Mouse (Mus musculus): ENCODE measurements around the gene Cygb. TPM values are rescaled to one million over a fixed set of nuclear protein-coding genes. Genes with fewer than 3 reads are reported as not detected.
A peak's percentile ranks its signal among the peaks of the same experiment; 100 is the strongest.

The Cygb gene
- polyA plus RNA-seq, 1 experiment from 2014 or later: 2.6 TPM

DNA sequence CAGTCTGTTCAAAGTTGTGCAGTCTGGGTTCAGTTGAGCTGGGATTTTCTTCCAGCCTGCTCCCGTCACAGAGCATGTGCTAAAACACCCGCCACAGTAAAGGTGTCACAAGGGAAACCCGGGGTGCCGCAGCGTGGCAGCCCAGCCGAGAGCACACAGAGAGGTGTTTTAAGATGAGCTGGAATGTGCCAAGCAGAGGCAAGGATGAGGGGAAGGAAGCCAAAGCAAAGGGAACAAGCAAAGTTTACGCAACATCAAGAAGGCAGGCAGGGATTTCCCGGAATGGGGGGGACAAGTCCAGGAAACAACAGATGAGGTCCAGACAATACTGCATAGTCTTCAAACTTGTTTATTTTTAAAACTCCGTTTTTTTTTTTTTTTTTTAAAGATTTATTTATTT is 12.5 kb upstream of the Cygb start:
- WGBS: 47% methylated on average over 9 of the region's 9 CpGs
- Histone ChIP-seq H3K4me1 (peaks cover 56% of the 10 kb centered on the region), H3K27ac (replicated peaks) (no peak overlapping the region)

GRCm38 (mm10) chr11:116665289-116665688 is 11.2 kb upstream of the Cygb start:
- Histone ChIP-seq H3K4me2 (no peak overlapping the region), H3K27me3 (replicated peaks) (peaks cover 53% of the 10 kb centered on the region), H3K27ac (replicated peaks) (no peak overlapping the region), H3K9me3 (no peaks in the 10 kb centered on the region), H3K4me3 (no peak overlapping the region), H3K4me1 (peaks cover 59% of the 10 kb centered on the region), H3K36me3 (no peaks in the 10 kb centered on the region), H3K9ac (no peak overlapping the region)
- no peak for ATAC-seq (ENCODE audit: extremely low read depth, insufficient number of reproducible peaks, low FRiP score, low TSS enrichment)
- WGBS: 63% methylated on average over 10 of the region's 10 CpGs

More for the DNA sequence above, 12.5 kb upstream of the Cygb start:
- H3K27me3 ChIP-seq (replicated peaks): peaks cover 47% of the 10 kb centered on the region
- no peak overlapping the region for H3K4me3 ChIP-seq
- ATAC-seq (ENCODE audit: extremely low read depth, insufficient number of reproducible peaks, low FRiP score, low TSS enrichment): no peak
- H3K36me3 ChIP-seq: no peaks in the 10 kb centered on the region
- no peaks in the 10 kb centered on the region for H3K9me3 ChIP-seq
- no peak overlapping the region for H3K9ac ChIP-seq
- H3K4me2 ChIP-seq: no peak overlapping the region

DNA sequence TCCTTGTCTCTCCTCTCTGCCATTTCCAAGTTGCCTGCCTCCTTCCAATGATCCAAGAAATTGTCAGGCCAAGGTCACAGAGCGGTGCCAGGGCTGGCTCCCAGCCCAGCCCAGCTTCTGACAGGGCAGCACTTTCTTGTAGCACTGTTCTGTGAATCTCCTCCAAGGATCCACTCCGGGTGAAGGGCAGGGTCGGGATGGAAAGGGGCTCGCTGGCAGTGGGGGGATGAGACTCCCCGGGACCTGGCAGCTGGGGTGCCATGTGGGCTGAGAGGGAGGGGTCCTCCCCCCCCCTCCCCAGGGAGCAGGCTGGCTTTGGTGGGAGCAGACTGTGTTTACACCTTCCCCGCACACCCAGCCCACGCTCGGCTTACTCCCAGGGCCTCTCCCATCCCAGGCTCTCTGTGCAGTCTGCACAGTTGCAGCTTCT is 7.8 kb upstream of the Cygb start:
- WGBS: 47% methylated on average over 8 of the region's 8 CpGs
- Histone ChIP-seq H3K9ac (peak overlapping the region; percentile 62), H3K27ac (replicated peaks) (no peak overlapping the region)

DNA sequence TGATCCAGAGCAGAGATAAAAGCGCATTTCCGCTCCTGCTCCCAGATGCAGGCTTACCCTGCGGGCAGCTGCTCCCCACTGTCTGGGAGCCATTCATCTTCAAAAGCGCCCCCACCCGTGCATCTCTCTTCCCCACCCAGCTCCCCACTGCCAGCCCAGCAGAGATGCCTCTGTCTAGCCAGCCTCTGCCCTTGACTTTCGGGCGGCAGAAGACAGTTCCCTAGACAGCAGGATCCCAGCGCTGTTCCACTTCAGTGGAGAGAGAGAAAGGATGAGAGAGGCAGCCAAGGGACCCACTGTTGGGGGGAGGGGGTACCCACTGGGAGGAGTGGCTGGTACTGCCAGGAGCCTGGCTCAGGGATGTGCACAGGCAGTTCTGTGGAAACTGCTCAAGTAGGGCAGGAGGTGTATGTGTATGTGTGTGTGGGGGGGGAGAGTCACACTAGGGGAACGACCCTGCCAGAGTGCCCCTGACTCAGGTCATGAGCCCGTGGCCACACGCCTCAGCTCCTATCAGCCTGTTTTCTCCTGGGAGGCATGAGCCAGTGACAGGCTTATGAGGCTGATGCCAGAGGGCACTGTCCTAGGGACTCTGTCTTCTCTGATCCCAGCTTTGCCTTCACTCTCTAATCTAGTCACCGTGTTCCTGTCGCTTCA is 7.3 kb upstream of the Cygb start:
- H3K36me3 ChIP-seq: no peaks in the 10 kb centered on the region
- no peak overlapping the region for H3K27ac ChIP-seq (replicated peaks)
- WGBS: 28% methylated on average over 13 of the region's 13 CpGs
- peak overlapping the region; percentile 62 for H3K9ac ChIP-seq
- peaks cover 39% of the 10 kb centered on the region for H3K27me3 ChIP-seq (replicated peaks)
- no peaks in the 10 kb centered on the region for H3K9me3 ChIP-seq
- peaks cover 72% of the 10 kb centered on the region for H3K4me1 ChIP-seq
- ATAC-seq (ENCODE audit: extremely low read depth, insufficient number of reproducible peaks, low FRiP score, low TSS enrichment): no peak
- peak overlapping the region; percentile 3; the same call in 1 of the 2 replicates for H3K4me2 ChIP-seq
- no peak overlapping the region for H3K4me3 ChIP-seq

More for the DNA sequence above, 7.8 kb upstream of the Cygb start:
- Histone ChIP-seq H3K36me3 (no peaks in the 10 kb centered on the region), H3K4me3 (no peak overlapping the region), H3K4me2 (0 out of 2 replicates have a peak overlapping the region, but pooled peaks have one; percentile 3), H3K9me3 (no peaks in the 10 kb centered on the region), H3K4me1 (peaks cover 66% of the 10 kb centered on the region), H3K27me3 (replicated peaks) (peaks cover 39% of the 10 kb centered on the region)
- no peak for ATAC-seq (ENCODE audit: extremely low read depth, insufficient number of reproducible peaks, low FRiP score, low TSS enrichment)

DNA sequence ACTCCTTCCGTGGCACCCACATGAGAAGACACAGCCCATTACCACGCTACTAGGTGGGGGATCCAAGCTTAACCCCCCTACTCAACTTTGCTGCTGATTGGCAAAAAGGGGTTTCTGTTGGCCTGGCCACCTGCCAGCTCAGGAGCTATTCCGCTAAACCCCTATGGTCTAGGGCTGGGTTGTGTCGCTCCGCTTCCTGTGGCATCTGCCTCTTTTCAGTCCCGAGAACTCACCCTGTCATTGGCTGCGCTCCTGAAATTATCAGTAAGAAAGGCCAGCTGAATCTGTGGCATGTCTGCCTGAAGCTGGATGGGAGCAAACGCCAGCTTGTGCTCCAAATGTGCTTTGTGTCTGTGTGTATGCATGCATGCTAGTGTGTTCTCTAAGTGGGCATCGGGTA is 6.1 kb upstream of the Cygb start:
- H3K36me3 ChIP-seq: no peaks in the 10 kb centered on the region
- H3K4me3 ChIP-seq: no peak overlapping the region
- no peaks in the 10 kb centered on the region for H3K9me3 ChIP-seq
- 37% methylated on average over 9 of the region's 9 CpGs for WGBS
- peaks cover 42% of the 10 kb centered on the region for H3K27me3 ChIP-seq (replicated peaks)
- no peak for ATAC-seq (ENCODE audit: extremely low read depth, insufficient number of reproducible peaks, low FRiP score, low TSS enrichment)
- H3K4me2 ChIP-seq: no peak overlapping the region
- no peak overlapping the region for H3K27ac ChIP-seq (replicated peaks)
- H3K4me1 ChIP-seq: peaks cover 72% of the 10 kb centered on the region
- peak overlapping the region; percentile 62 for H3K9ac ChIP-seq

- Histone ChIP-seq H3K4me1 (peaks cover 76% of the 10 kb centered on the region), H3K27me3 (replicated peaks) (peaks cover 50% of the 10 kb centered on the region), H3K27ac (replicated peaks) (no peak overlapping the region), H3K36me3 (no peaks in the 10 kb centered on the region), H3K9me3 (no peaks in the 10 kb centered on the region), H3K4me3 (no peak overlapping the region), H3K9ac (no peak overlapping the region), H3K4me2 (no peak overlapping the region)
- no peak for ATAC-seq (ENCODE audit: extremely low read depth, insufficient number of reproducible peaks, low FRiP score, low TSS enrichment)
- 73% methylated on average over 15 of the region's 15 CpGs for WGBS
Measured at GRCm38 (mm10) chr11:116659027-116659621, 5.0 kb upstream of the Cygb start.

GRCm38 (mm10) chr11:116658238-116658637 is 4.1 kb upstream of the Cygb start:
- peak overlapping the region; percentile 24; the same call in 1 of the 2 replicates for H3K9ac ChIP-seq
- peaks cover 50% of the 10 kb centered on the region for H3K27me3 ChIP-seq (replicated peaks)
- H3K9me3 ChIP-seq: no peaks in the 10 kb centered on the region
- H3K4me2 ChIP-seq: peak overlapping the region; percentile 67
- no peak overlapping the region for H3K4me3 ChIP-seq
- H3K27ac ChIP-seq (replicated peaks): peak overlapping the region; percentile 77
- no peak for ATAC-seq (ENCODE audit: extremely low read depth, insufficient number of reproducible peaks, low FRiP score, low TSS enrichment)
- WGBS: 66% methylated on average over 10 of the region's 10 CpGs
- H3K4me1 ChIP-seq: peaks cover 76% of the 10 kb centered on the region
- H3K36me3 ChIP-seq: no peaks in the 10 kb centered on the region

DNA sequence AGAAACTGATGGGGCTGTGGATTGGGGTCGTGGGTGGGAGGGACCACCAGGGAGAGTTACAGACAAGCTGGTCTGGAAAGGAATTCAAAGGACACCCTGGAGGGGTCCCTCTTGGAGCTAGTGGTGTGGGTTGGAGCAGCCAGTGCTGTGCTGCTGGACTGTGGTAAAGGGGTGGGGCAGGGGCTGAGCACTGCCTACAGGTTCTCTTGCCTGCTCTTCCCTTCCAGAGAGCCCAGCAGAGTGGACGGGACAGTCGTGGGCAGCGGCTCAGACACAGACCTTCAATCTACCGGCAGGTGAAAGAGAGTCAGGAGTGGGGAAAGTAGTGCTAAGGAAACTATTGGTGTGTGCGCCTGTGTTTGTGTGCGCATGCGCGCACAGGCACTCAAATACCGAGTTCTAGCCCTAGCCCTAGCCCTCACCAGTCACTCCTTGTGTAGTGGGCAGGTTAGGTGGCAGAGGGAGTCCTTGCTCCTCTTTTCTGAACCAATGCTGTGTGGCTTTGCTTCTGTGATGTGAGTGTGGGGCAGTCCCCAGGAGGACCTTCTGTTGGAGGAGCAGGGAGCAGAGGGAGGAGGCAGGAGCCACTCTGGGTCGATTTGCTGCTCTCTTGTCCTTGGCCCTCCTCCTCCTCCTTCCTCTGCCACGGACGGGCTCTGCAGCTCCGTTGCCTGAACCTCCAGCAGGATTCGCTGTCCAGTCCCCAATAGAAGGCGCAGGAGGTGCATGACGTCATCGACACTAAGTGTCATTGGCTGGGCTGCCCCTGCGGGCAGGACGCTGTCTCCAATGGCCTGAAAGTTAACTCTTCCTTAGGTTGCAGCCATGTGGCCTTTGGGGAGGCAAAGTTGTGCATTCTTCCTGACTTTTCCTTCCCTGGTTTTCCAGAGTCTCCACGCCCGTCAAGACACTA is 3.5 kb upstream of the Cygb start:
- no peaks in the 10 kb centered on the region for H3K9me3 ChIP-seq
- WGBS: 10% methylated on average over 22 of the region's 22 CpGs
- H3K27ac ChIP-seq (replicated peaks): peak overlapping the region; percentile 90
- H3K9ac ChIP-seq: peak overlapping the region; percentile 75
- peaks cover 71% of the 10 kb centered on the region for H3K4me1 ChIP-seq
- peak overlapping the region; percentile 67 for H3K4me2 ChIP-seq
- peak; percentile 83 for ATAC-seq (ENCODE audit: extremely low read depth, insufficient number of reproducible peaks, low FRiP score, low TSS enrichment)
- H3K4me3 ChIP-seq: peak overlapping the region; percentile 48
- H3K36me3 ChIP-seq: no peaks in the 10 kb centered on the region
- H3K27me3 ChIP-seq (replicated peaks): peaks cover 50% of the 10 kb centered on the region

DNA sequence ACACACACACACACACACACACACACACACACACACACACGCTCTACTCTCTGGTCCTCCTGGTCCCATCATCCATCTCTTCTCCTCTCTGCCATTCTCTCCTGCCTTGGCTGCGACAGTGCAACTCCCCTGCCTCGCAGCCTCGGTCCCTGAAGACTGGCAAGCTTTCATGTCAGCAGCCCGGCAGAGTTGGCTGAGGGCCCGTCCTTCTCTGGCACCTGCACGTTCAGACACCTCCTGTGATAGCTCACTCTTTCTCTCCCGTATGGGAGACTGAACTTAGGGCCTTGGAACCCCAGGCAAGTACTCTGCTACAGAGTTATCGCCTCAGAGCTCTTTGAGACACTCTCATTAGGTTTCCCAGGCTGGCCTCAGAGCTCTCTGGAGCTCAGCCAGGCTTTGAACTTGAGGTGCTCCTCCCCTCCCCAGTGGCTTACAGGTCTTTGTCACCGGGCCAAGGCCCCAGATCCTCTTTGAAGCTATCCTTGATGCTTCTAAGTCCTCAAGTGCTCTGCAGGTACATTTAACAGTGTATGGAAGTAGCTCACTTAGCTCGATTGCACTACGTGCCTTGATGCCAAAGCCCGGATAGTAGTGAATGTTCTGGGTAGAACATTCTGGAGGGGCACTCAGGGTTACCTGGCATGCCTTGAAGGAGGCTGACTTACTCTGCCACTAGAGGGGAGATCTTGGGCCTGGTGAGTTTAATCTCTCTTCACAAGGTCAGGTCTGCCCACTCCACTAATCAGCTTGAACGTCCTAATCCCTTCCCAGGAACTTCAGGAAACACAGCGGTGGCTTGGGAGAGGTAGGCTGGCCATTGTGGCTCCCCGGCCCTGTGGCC is 2.5 kb upstream of the Cygb start:
- Histone ChIP-seq H3K4me2 (peak overlapping the region; percentile 67; the same call in 1 of the 2 replicates), H3K4me1 (peaks cover 61% of the 10 kb centered on the region), H3K4me3 (no peak overlapping the region), H3K27ac (replicated peaks) (peak overlapping the region; percentile 90), H3K36me3 (no peaks in the 10 kb centered on the region), H3K9ac (no peak overlapping the region), H3K9me3 (no peaks in the 10 kb centered on the region), H3K27me3 (replicated peaks) (peaks cover 50% of the 10 kb centered on the region)
- WGBS: 52% methylated on average over 16 of the region's 16 CpGs
- ATAC-seq (ENCODE audit: extremely low read depth, insufficient number of reproducible peaks, low FRiP score, low TSS enrichment): no peak

- WGBS: under 1% methylated on average over 46 of the region's 47 CpGs
- Histone ChIP-seq H3K9ac (peak overlapping the region; percentile 82), H3K9me3 (no peaks in the 10 kb centered on the region), H3K36me3 (no peaks in the 10 kb centered on the region), H3K27ac (replicated peaks) (no peak overlapping the region), H3K4me2 (peak overlapping the region; percentile 94), H3K4me3 (peak overlapping the region; percentile 61), H3K4me1 (peaks cover 47% of the 10 kb centered on the region), H3K27me3 (replicated peaks) (peaks cover 67% of the 10 kb centered on the region)
- ATAC-seq (ENCODE audit: extremely low read depth, insufficient number of reproducible peaks, low FRiP score, low TSS enrichment): no peak
Measured at GRCm38 (mm10) chr11:116653709-116654221, 348 bp downstream of the Cygb start.
